Mouse (Mus musculus): ENCODE data around the gene Dbndd1.

DNA sequence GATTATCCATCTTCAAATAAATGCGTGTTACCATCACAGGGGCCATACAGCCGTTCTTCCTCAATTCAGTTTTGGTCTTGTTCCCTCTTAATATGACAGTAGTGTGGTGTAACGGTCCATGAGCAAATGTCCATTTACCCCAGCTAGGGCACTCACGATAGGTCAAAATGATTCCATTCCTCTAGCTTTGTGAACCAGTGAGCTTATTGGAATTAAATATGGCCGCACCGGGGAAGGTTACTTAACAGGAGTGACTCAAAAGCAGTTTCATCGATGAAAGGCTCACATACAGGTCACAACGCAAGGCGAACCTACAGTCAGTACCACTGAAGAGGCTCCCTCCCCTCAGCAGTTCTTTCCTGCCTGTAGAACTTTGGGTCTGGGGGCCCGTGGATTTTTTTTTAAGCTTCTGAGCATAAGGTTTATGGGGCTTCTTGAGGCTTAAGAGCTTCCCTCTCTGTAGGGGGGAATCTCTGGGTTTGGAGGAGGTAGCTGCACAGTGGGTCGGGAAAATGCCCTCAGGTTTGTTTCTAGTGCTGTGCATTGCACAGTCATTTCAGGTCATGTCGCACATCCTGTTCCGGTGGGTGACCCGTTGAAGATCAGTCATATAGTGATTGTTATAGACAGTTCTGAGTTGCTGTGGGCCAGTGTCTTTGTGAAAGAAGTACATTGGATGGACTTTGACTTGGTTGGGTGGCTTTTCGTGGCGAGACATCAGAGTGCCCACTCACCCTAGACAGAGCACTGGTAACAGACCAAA is 36.6 kb downstream of the Dbndd1 start:
- TF ChIP-seq CTCF (IDR thresholded peaks at IDR 0.05; ENCODE audit: low read depth, low read length) (no peak), GATA1 (IDR thresholded peaks at IDR 0.05; ENCODE audit: borderline replicate concordance, low read length) (no peak), POLR2AphosphoS5 (IDR thresholded peaks at IDR 0.05; ENCODE audit: insufficient replicate concordance, low read depth, low read length) (no peak), GATA2 (IDR thresholded peaks at IDR 0.05; ENCODE audit: borderline replicate concordance, low read depth, low read length) (no peak)

All from G1E (cell line).